Mouse (Mus musculus) liver, adult 2 months (tissue): ENCODE results near the gene Chrm1.

Experiments
- CTCF ChIP-seq: fragments of 200-500 bp; IDR thresholded peaks from 2 replicates; pipeline ENCODE4 v1.5.1; 2011; ENCODE audit warnings: low read depth, low read length, control low read depth
- POLR2A ChIP-seq: fragments of 200-500 bp; IDR thresholded peaks from 2 replicates; pipeline ENCODE4 v1.6.1; 2011; ENCODE audit warnings: low read length, control low read depth; ENCODE audit not compliant: insufficient read depth; ENCODE audit errors: extremely low read depth

DNA sequence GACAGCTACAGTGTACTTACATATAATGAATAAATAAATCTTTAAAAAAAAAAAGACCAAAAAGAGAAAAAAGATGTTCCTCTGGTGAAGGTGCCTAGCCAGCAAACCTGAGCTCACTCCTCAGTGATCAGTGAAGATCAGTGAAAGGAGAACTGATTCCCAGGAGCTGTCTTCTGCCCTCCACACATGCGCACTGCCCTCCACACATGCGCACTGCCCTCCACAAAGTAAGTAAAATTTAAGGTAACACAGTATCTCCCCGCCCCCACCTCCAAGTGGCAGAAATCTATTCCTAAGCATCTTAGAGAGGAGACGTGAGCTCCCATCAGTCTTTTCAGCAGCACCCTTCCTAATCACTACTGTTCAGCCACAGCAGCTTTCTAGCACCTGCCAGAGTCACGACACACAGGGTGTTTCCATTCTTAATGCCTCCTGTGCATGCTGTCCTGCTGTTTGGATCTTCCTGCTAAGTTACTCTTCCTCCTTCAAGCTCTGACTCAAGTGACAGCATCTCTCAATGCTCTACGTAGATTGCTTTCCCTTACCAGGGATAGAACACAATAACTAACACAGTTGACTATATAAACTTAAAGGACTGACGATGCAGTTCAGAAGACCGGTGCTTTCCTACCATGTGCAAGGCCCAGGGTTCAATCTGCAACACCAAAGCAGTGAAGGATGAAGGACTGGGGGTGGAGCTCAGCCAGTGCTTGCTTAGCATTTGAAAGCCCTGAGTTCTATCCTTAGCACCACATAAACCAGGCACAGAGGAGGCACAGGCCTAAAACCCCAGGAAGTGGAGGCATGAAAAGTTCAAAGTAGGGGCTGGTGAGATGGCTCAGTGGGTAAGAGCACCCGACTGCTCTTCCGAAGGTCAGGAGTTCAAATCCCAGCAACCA, 52.5 kb downstream of the Chrm1 start:
- TF ChIP-seq POLR2A (no peak), CTCF (no peak)
